Mouse (Mus musculus): ENCODE data around the gene Nop9.

- no peak for TF ChIP-seq CTCF (IDR thresholded peaks at IDR 0.05; ENCODE audit: extremely low read depth, insufficient read depth, low read length)
- TF ChIP-seq POLR2A (IDR thresholded peaks at IDR 0.05; ENCODE audit: extremely low read depth, insufficient read depth, low read length): no peak
Measured at GRCm38 (mm10) chr14:55769087-55769703, 23.7 kb downstream of the Nop9 start.

Measured in cortical plate, adult 2 months (tissue).